Mouse (Mus musculus): ENCODE measurements at regions not wholly inside any gene's neighbourhood (a gene's known extent, or its start where the extent isn't known, plus 50 kb on each side); places are given as distances from the start of the nearest gene placed in this dataset.
A peak's percentile ranks its signal among the peaks of the same experiment; 100 is the strongest.

DNA sequence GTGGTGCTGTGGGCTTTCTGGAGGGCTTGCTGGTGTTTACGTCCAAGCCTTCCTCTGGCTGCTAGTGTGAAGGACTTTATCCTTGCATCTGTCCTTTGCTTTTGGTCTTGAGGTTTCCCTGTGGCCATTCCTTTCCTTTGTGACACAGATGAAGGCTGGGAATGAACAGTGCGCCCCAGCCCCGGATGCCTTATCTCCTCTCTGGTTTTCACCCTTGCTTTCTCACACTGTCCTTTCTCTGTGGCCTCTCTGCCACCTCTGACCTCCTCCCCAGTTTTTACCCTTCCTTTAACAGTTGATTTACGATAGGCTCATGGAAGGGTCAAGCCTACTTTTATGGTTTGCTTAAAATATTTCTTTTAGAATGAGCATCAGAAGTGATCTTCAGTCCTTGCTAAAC lies 53.2 kb downstream of the Gas1 start:
- H3K9ac ChIP-seq (ENCODE audit: low read depth, low read length): no peak overlapping the region
- H3K27ac ChIP-seq (ENCODE audit: low read length): no peak overlapping the region
- H3K36me3 ChIP-seq (ENCODE audit: control insufficient read depth, insufficient read depth, low read length): no peaks in the 10 kb centered on the region
- no peak for ATAC-seq
- H3K27me3 ChIP-seq (ENCODE audit: control insufficient read depth, insufficient read depth, low read depth, low read length): no peaks in the 10 kb centered on the region; the same call in 1 of the 2 replicates
- H3K4me1 ChIP-seq (ENCODE audit: control insufficient read depth, insufficient read depth, low read length): peaks cover 11% of the 10 kb centered on the region
- no peak overlapping the region for H3K4me3 ChIP-seq (ENCODE audit: low read depth, low read length)
- 54% methylated on average over 4 of the region's 4 CpGs for WGBS
- H3K4me2 ChIP-seq (ENCODE audit: low read length): no peak overlapping the region
- H3K9me3 ChIP-seq (replicated peaks; ENCODE audit: control insufficient read depth, low read length, poor library complexity, severe bottlenecking): no peaks in the 10 kb centered on the region

DNA sequence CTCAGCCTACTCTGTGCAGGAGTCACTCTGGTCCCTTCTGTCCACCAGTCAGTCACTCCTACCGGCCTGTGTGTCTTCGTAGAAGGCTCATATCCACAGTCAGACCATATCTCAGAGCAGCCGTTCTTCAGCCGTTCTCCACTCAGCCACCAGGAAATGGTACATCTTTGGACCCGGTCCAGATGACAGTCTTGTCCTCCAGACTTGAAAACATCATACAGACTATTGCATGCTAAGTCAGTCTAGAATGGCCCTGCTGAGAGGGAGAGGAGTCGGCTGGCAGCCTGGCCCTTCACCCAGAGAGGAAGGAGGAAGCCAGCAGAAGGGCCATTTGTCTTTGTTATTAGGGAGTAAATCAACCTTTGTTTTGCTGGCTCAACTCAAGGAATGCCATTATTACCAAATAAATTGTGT lies 54.0 kb downstream of the Gas1 start:
- H3K36me3 ChIP-seq (ENCODE audit: control insufficient read depth, insufficient read depth, low read length): no peaks in the 10 kb centered on the region
- WGBS: 69% methylated on average over 6 of the region's 6 CpGs
- H3K9me3 ChIP-seq (replicated peaks; ENCODE audit: control insufficient read depth, low read length, poor library complexity, severe bottlenecking): no peaks in the 10 kb centered on the region
- H3K4me3 ChIP-seq (ENCODE audit: low read depth, low read length): no peak overlapping the region
- no peaks in the 10 kb centered on the region; the same call in 1 of the 2 replicates for H3K27me3 ChIP-seq (ENCODE audit: control insufficient read depth, insufficient read depth, low read depth, low read length)
- no peak overlapping the region for H3K4me2 ChIP-seq (ENCODE audit: low read length)
- H3K27ac ChIP-seq (ENCODE audit: low read length): no peak overlapping the region
- no peak for ATAC-seq
- no peak overlapping the region for H3K9ac ChIP-seq (ENCODE audit: low read depth, low read length)
- H3K4me1 ChIP-seq (ENCODE audit: control insufficient read depth, insufficient read depth, low read length): peaks cover 11% of the 10 kb centered on the region

DNA sequence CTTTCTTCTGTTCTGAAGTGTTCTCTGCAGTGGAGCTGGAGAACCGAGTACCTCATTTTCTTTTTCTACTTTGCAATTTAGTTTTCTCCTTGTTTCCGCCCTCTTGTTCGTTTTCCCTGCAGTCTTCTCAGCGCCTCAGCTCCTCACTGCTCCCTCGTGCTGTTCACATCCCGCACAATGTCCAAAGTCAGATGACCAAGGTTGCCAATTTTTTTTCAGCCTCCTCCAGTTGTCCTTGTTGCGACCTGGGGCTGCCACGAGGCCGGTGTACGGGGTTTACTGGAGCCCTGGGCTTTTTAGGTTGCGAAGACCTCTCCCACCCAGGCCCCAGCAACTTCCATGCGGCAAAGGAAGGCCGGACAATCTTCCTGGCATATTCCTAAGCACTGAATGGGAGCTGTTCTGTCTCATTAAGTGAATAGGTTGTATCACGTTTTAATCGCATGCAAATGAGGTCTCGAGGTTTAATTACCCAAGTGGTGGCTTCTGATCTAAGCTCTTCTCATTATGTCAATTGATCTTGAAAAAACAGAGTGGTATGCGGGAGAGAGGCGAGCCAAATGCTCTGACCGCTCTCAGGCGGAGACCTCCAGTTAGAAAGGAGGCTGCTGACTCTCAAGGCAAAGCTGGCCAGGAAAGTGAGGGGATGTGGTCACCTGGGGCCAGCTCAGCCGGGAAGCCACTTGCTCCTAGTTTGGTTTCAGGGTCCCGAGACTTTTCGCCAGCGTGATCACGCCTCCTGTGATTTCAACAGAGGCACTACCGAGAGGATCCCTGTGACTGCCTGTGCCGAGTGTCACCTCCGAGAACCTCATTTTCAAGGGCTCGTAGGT lies 54.6 kb downstream of the Gas1 start:
- no peaks in the 10 kb centered on the region for H3K36me3 ChIP-seq (ENCODE audit: control insufficient read depth, insufficient read depth, low read length)
- H3K9me3 ChIP-seq (replicated peaks; ENCODE audit: control insufficient read depth, low read length, poor library complexity, severe bottlenecking): no peaks in the 10 kb centered on the region
- no peak overlapping the region for H3K9ac ChIP-seq (ENCODE audit: low read depth, low read length)
- ATAC-seq: no peak
- H3K4me2 ChIP-seq (ENCODE audit: low read length): no peak overlapping the region
- no peak overlapping the region for H3K4me3 ChIP-seq (ENCODE audit: low read depth, low read length)
- peaks cover 11% of the 10 kb centered on the region for H3K4me1 ChIP-seq (ENCODE audit: control insufficient read depth, insufficient read depth, low read length)
- H3K27me3 ChIP-seq (ENCODE audit: control insufficient read depth, insufficient read depth, low read depth, low read length): no peaks in the 10 kb centered on the region
- 50% methylated on average over 29 of the region's 29 CpGs for WGBS
- no peak overlapping the region for H3K27ac ChIP-seq (ENCODE audit: low read length)

DNA sequence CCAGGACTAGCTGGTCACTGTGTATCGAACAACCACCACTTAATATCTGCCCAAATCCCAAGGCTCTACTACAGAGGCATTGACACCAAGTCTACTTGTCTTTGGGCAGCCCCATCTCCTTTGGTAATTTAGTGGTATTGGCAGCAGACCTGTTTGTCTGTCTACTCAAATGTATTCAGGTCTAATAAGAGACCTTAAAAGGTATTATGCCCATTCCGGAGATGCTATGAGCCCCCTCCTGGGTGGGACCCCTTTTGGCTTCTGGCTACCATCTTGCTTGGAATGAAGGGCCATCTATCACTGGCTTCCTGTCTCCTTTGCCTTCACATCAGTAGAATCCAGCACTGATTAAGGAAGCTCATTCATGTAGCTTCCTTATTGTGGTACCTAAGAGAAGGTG lies 65.7 kb downstream of the Gas1 start:
- no peak overlapping the region for H3K9ac ChIP-seq (ENCODE audit: low read depth, low read length)
- H3K9me3 ChIP-seq (replicated peaks; ENCODE audit: control insufficient read depth, low read length, poor library complexity, severe bottlenecking): no peaks in the 10 kb centered on the region
- 0 out of 2 replicates have a peak overlapping the region, but pooled peaks have one; percentile 73 for H3K27ac ChIP-seq (ENCODE audit: low read length)
- no peak for ATAC-seq
- H3K27me3 ChIP-seq (ENCODE audit: control insufficient read depth, insufficient read depth, low read depth, low read length): no peaks in the 10 kb centered on the region
- H3K36me3 ChIP-seq (ENCODE audit: control insufficient read depth, insufficient read depth, low read length): no peaks in the 10 kb centered on the region
- WGBS: 98% methylated on average over 2 of the region's 2 CpGs
- H3K4me2 ChIP-seq (ENCODE audit: low read length): no peak overlapping the region
- no peak overlapping the region for H3K4me3 ChIP-seq (ENCODE audit: low read depth, low read length)
- peaks cover 17% of the 10 kb centered on the region for H3K4me1 ChIP-seq (ENCODE audit: control insufficient read depth, insufficient read depth, low read length)

DNA sequence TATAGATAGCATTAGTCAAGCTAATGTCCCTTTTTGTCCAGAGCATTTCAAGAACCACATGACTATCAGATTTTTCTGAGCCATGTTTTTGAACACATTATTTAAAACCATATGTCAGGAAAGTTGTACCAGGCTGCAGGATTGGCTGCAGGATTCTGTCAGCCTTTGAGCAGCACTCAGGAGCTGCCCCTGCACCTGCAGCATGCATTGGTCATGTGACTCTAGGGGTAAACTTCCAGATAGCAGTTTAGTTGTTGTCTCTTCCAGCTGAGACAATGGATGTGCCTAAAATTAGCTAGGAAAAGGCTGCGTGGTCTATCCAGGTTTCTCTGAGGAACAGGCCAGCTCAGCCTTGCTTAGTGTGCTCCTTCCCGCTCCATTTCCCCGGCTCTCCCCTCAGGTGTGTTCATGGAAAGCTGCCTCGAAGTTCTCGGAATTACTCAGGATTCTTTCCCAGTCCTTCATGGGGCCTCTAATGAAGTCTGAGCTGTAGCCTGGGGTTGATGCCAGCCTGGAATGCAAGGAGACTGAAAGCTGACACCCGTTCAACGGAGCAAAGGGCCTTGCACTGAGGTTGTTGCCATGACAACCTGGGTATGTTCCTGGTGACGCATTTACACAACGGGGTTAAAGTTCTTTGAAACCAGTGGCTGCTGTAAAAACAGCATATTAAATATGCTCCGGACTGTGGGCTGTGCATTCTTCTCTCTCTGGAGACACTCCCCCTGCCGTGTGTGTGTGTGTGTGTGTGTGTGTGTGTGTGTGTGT lies 66.9 kb downstream of the Gas1 start:
- Histone ChIP-seq H3K9ac (ENCODE audit: low read depth, low read length) (no peak overlapping the region), H3K27ac (ENCODE audit: low read length) (peak overlapping the region; percentile 73), H3K4me1 (ENCODE audit: control insufficient read depth, insufficient read depth, low read length) (peaks cover 17% of the 10 kb centered on the region), H3K27me3 (ENCODE audit: control insufficient read depth, insufficient read depth, low read depth, low read length) (no peaks in the 10 kb centered on the region), H3K4me2 (ENCODE audit: low read length) (peak overlapping the region; percentile 38), H3K36me3 (ENCODE audit: control insufficient read depth, insufficient read depth, low read length) (no peaks in the 10 kb centered on the region), H3K4me3 (ENCODE audit: low read depth, low read length) (no peak overlapping the region), H3K9me3 (replicated peaks; ENCODE audit: control insufficient read depth, low read length, poor library complexity, severe bottlenecking) (no peaks in the 10 kb centered on the region)
- ATAC-seq: peak; percentile 93
- under 1% methylated on average over 11 of the region's 11 CpGs for WGBS

DNA sequence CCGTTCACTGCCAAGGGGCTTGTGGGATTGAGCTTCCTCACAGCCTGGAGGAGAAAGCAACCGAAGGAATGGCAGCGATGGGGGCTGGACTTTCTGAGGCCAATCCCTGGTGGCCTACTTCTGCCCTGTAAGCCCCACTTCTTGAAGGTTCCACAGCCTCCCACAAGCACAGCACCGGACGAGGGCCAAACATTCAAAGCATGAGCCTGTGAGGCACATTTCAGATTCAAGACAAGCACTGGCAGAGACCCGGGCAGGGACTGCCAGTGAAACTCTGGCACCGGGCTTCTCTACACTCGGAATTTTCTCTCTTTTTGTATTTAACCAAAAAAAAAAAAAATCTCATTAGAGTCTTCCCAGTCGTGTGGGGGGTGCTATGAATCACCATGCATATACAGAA lies 71.9 kb downstream of the Gas1 start:
- Histone ChIP-seq H3K4me2 (ENCODE audit: low read length) (no peak overlapping the region), H3K27ac (ENCODE audit: low read length) (no peak overlapping the region), H3K4me1 (ENCODE audit: control insufficient read depth, insufficient read depth, low read length) (peaks cover 5% of the 10 kb centered on the region), H3K9me3 (replicated peaks; ENCODE audit: control insufficient read depth, low read length, poor library complexity, severe bottlenecking) (no peaks in the 10 kb centered on the region), H3K4me3 (ENCODE audit: low read depth, low read length) (no peak overlapping the region), H3K36me3 (ENCODE audit: control insufficient read depth, insufficient read depth, low read length) (no peaks in the 10 kb centered on the region), H3K27me3 (ENCODE audit: control insufficient read depth, insufficient read depth, low read depth, low read length) (no peaks in the 10 kb centered on the region), H3K9ac (ENCODE audit: low read depth, low read length) (no peak overlapping the region)
- no peak for ATAC-seq
- WGBS: 87% methylated on average over 9 of the region's 9 CpGs

DNA sequence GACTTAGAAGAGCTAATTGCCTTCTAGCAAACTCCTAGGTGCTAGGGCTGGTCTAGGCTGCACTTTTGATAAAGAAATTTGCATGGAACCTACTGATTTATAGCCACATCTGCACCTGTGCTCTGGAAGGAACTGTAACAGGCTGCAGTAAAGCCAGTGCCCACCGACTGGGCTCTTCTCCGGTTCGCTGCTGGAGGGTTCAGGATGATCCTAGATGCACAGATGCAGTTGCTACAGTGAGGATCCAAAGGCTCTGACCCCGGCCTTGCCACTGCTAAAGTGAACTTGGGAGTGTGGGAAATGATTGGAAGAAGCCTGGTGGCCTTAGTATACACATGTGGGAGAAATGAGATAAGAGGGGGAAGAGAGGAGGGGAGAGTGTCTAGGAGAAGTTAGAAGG lies 75.5 kb downstream of the Gas1 start:
- Histone ChIP-seq H3K27me3 (ENCODE audit: control insufficient read depth, insufficient read depth, low read depth, low read length) (no peaks in the 10 kb centered on the region), H3K9ac (ENCODE audit: low read depth, low read length) (no peak overlapping the region), H3K4me3 (ENCODE audit: low read depth, low read length) (no peak overlapping the region), H3K9me3 (replicated peaks; ENCODE audit: control insufficient read depth, low read length, poor library complexity, severe bottlenecking) (no peaks in the 10 kb centered on the region), H3K4me1 (ENCODE audit: control insufficient read depth, insufficient read depth, low read length) (no peaks in the 10 kb centered on the region), H3K27ac (ENCODE audit: low read length) (no peak overlapping the region), H3K4me2 (ENCODE audit: low read length) (no peak overlapping the region), H3K36me3 (ENCODE audit: control insufficient read depth, insufficient read depth, low read length) (no peaks in the 10 kb centered on the region)
- 77% methylated on average over 4 of the region's 4 CpGs for WGBS
- ATAC-seq: no peak

DNA sequence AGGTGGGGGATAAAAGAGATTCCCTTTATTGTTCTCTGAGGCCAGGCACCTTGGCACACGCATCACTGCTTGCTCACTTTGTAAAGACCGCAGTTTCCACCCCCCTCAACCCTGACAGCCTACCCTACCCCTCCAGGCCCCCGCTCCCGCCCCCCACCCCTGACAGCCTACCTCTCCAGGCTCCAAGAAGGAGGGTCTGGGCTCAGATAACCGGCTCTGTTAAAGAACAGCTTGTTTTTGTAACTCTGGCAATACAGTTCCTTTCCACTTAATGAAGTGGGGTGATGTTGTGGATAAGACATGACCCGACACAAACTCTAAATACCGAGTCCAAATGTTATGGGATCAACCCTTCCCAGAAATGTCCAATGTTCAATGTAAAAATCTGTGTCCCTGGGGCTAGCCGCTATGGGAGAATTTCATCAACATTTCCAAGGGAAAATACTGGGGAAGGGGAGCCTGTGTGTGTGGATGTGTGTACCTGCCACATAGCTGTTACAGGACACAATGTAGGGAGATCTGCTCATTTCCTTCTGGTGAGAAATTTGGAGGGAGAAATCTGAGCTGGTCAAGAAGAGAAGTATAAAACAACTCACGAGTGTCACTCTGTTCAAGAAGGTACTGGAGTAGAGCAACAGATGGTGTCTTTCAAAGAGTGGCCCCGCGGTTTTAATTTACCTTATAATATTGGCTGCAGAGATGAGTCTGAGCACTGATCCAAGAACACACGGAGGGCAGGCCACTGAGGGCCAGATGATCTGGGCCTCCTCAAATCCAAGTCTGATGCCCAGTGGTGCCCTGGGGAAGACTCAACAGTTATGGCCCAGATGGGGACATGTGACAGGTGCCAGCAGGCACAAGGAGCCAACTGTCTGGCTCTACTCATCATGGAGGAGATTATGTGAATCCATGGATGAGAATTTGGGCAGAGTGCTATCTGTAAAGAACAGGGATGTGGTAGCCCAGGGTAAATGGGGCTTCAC lies 76.7 kb downstream of the Gas1 start:
- H3K9ac ChIP-seq (ENCODE audit: low read depth, low read length): no peak overlapping the region
- 76% methylated on average over 11 of the region's 12 CpGs for WGBS
- H3K9me3 ChIP-seq (replicated peaks; ENCODE audit: control insufficient read depth, low read length, poor library complexity, severe bottlenecking): no peaks in the 10 kb centered on the region
- H3K4me2 ChIP-seq (ENCODE audit: low read length): no peak overlapping the region
- no peaks in the 10 kb centered on the region for H3K4me1 ChIP-seq (ENCODE audit: control insufficient read depth, insufficient read depth, low read length)
- no peak overlapping the region for H3K27ac ChIP-seq (ENCODE audit: low read length)
- no peak for ATAC-seq
- H3K27me3 ChIP-seq (ENCODE audit: control insufficient read depth, insufficient read depth, low read depth, low read length): no peaks in the 10 kb centered on the region
- no peak overlapping the region for H3K4me3 ChIP-seq (ENCODE audit: low read depth, low read length)
- H3K36me3 ChIP-seq (ENCODE audit: control insufficient read depth, insufficient read depth, low read length): no peaks in the 10 kb centered on the region

Data from midbrain, embryonic 16.5 days (tissue).